Mouse (Mus musculus): Measurements from ENCODE around the gene Clcnka. TPM values are rescaled to one million over a fixed set of nuclear protein-coding genes. Genes with fewer than 3 reads are reported as not detected.

Clcnka gene
- polyA plus RNA-seq (2012; ENCODE audit: insufficient read depth, insufficient read length, missing spikeins): not detected in 2 replicates

DNA sequence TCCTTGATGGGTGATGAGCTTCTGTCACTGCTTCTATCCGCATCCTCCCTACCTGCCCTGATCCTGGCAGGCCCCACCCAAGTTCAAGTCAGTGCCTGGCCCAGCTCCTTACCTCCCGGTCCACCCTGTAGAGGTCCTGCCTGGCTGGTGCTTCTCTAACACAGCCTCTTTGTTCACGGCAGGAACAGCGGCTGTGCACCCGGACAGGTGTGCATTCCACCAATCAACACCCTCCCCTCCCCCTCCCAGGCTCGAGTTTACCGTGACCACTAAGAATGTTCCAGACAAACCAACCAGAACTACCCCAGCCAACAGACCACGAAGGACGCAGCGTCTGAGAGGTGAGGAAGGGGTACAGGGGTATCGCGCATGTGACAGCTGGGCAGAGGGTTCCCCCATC is at the start of gene Clcnka:
Clcnka (minus strand) TSS at position 180 of the 400 bp plus-strand sequence.
- no peaks in the 10 kb centered on the region for H3K4me1 ChIP-seq (ENCODE audit: control insufficient read depth, insufficient read depth, insufficient read length, low read length)
- H3K4me3 ChIP-seq (ENCODE audit: insufficient read depth, low read depth, low read length): no peak within 1 kb of the TSS
- H3K27ac ChIP-seq (replicated peaks; ENCODE audit: low read depth, low read length): no peak within 1 kb of the TSS

DNA sequence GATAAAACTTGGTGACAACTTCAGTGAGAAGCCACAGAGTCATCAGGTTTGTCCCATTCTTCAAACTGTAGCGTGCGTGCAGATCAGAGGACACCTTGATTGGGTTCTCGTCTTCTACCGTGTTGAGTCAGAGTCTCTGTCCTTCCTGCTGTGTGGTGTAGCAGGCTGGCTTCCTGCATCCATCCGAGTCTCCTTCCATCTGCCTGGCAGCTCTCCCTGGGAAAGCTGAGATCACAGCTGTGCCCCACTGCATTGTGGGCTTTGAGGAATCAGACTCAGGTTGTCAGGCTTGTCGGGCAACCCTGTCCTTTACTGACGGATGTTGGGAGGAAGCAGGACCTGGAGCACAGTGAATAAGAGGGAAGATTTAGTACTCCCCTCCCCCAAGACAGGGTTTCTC is 47.7 kb upstream of the Clcnka start:
- no peak overlapping the region for H3K4me3 ChIP-seq (ENCODE audit: insufficient read depth, low read depth, low read length)
- peaks cover 7% of the 10 kb centered on the region; the same call in 1 of the 2 replicates for H3K4me1 ChIP-seq (ENCODE audit: control insufficient read depth, insufficient read depth, insufficient read length, low read length)
- no peak overlapping the region for H3K27ac ChIP-seq (replicated peaks; ENCODE audit: low read depth, low read length)

DNA sequence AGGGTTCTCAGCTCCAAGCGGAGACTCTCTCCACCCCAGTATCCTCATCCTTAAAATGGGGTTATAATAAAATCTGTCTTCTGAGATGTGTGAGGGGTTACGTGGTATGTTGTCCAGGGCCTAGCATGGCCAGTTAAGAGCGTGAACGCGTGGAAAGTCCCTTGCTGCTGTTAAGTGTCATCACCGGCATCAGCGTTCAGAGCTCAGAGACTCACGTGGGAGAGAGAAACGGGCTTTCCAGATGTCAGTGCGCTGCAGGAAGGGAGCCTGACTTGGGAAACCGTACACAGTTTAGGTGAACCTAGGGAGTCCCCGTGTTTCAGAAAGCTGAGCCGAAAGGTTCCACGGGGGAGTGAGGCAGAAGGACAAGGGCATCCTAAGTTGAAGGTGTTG is 46.8 kb upstream of the Clcnka start:
- Histone ChIP-seq H3K4me1 (ENCODE audit: control insufficient read depth, insufficient read depth, insufficient read length, low read length) (peaks cover 12% of the 10 kb centered on the region), H3K4me3 (ENCODE audit: insufficient read depth, low read depth, low read length) (peak overlapping the region; percentile 84), H3K27ac (replicated peaks; ENCODE audit: low read depth, low read length) (no peak overlapping the region)

DNA sequence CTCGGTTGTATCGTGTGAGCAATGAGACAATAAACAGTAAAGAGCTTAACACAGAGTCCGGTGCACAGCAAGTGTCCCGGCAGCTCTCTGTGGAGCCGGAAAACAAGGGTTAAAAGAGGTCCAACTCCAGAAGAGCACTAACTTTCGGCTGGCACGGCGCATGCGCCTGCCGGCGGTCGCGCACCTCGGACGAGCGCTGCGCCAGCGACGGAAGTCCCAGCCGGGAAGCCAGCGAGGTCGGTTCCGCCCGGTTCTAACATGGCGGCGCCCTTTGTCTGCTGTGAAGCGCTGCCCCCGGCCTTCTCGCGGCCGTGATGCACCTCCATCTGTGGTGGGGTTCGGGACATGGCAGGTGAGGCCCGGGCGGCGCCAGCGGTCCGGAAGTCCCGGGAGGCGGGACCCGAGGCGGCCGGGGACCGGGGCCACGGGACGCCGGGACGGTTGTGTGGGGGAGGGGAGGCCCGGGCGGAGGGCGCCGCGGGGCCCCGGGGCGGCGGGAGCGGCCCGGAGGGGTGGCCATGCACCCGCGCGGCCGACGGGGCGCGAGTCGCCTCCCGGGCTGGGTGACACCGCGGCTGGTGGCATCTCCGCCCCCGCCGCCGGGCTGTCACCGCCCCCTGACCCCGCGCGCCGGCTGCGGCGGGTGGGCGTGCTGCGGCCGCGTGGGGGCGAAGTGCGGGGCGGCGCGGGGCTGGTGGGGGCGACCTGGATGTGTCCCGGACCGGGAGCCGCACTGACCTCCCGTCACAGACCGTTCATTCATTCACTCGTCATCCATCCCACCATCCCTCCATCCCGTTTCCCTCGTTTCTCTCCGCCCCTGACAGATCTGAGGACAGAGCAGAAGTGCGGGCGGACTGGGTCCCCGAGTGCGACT is 46.2 kb upstream of the Clcnka start, which contains the start of gene Zbtb17:
Zbtb17 (plus strand) TSS at position 204 of the 877 bp plus-strand sequence.
- H3K4me3 ChIP-seq (ENCODE audit: insufficient read depth, low read depth, low read length): peak within 1 kb of the TSS; percentile 88
- peak within 1 kb of the TSS; percentile 62; the same call in 1 of the 2 replicates for H3K27ac ChIP-seq (replicated peaks; ENCODE audit: low read depth, low read length)
- peaks cover 12% of the 10 kb centered on the region for H3K4me1 ChIP-seq (ENCODE audit: control insufficient read depth, insufficient read depth, insufficient read length, low read length)

DNA sequence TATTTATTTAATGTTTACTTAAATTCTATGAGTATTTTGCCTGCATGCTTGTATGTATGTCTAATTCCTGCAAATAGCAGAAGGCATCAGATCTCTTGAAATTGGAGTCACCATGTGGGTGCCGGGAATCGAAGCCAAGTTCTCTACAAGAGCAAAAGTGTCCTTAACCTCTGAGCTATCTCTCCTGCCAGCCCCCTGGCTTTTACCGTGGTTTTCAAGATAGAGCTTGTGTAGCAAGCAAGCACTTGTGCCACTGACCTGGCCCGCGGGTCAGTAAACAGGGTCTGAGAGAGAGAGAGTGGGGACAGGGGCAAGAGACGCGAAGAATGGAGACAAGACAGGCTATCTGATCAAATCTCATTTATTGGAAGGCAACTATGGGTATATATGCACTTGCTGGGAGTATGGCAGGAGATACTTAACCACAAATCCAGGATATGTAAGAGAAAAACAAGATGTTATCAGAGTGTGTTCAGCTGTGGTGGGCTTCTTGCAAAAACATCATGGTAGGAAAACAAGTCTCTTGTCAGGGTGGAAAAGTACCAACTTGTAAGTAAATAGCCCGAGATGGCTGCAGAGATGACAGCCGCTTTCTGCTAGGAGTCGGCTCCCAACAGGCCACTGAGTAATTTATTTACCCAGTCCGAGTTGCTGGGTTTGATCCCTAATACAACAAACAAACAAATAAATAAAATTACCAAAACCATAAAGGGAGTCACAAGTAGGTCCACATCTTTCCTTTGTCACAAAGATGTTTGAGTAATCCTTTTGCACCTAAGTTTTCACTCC is 45.3 kb upstream of the Clcnka start:
- peak overlapping the region; percentile 62; the same call in 1 of the 2 replicates for H3K27ac ChIP-seq (replicated peaks; ENCODE audit: low read depth, low read length)
- H3K4me3 ChIP-seq (ENCODE audit: insufficient read depth, low read depth, low read length): peak overlapping the region; percentile 88
- peaks cover 12% of the 10 kb centered on the region for H3K4me1 ChIP-seq (ENCODE audit: control insufficient read depth, insufficient read depth, insufficient read length, low read length)

DNA sequence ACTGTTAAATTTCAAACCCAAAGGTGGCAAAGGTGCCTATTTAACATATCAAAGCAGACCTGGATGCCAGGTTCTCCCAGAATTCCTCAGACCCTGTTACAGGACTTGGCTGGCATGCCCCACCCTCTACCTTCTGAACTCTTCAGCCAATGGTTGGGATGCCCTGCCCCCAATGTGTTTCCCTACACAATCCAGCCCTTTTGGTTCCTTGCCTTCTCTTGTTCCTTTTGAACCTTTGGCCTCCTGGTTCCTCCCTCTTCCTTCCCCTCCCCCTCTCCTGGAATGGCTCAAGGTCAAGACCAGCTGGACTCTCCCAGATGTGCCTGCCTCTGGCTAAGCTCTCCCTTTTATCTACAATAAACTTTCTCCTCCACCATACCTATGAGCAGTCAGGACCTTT is 42.4 kb upstream of the Clcnka start:
- H3K4me1 ChIP-seq (ENCODE audit: control insufficient read depth, insufficient read depth, insufficient read length, low read length): peaks cover 12% of the 10 kb centered on the region
- no peak overlapping the region for H3K4me3 ChIP-seq (ENCODE audit: insufficient read depth, low read depth, low read length)
- no peak overlapping the region for H3K27ac ChIP-seq (replicated peaks; ENCODE audit: low read depth, low read length)

DNA sequence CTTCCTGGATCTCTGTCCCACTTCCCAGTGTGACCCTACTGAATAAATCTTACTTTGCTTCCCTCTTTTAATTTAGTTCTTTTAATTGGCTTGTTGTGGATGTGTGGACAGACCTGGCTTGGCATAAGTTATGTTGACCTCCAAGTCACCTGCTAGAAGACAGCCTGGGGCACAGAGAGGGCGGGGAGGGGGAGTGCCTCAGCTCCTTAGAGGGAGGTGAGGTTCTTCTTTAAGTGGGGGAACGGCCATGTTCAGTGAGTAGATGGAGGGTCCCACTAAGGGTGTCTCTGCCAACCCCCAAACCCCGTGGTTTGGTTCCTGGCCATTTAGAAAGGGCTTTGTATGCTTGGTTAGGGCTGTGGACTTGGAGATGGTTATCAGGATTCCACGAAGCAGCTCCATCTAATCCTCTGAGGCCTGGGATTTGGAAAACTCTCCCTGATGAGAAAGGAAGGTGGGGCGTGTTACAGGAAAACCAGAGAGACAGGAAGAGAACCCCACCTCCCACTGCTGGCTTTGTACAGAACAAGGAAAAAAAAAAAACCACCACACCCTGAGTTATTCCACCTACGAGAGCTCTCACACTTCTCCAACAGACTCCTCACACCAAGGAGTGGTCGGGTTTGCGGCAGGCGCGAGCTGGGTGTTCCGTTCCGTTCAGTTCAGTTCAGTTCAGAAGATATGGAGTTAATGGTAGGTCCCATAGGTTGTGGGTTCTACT is 40.7 kb upstream of the Clcnka start:
- Histone ChIP-seq H3K4me3 (ENCODE audit: insufficient read depth, low read depth, low read length) (no peak overlapping the region), H3K27ac (replicated peaks; ENCODE audit: low read depth, low read length) (peak overlapping the region; percentile 69), H3K4me1 (ENCODE audit: control insufficient read depth, insufficient read depth, insufficient read length, low read length) (peaks cover 8% of the 10 kb centered on the region)

DNA sequence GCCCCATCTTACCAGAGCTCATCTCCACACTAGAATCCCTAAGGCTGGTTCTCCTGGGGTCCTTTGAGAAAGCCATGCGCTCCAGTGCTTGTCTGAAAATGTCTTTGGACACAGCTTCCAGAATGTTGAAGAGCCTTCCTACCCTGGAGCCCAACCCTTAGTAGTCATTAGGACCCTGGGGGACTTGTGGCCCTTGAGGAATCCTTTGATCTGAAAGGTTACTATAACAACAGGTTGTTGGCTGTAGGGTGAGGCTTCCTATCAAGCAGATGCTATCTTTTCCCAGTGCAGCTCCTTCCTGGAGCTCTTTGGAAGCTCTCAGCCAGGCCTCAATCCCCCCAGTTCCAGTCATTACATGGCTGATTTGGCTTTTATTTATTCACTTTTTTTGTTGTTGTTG is 37.5 kb upstream of the Clcnka start, which contains the start of gene Srarp:
Srarp (minus strand) TSS at position 132 of the 400 bp plus-strand sequence.
- H3K4me3 ChIP-seq (ENCODE audit: insufficient read depth, low read depth, low read length): no peak within 1 kb of the TSS
- H3K27ac ChIP-seq (replicated peaks; ENCODE audit: low read depth, low read length): no peak within 1 kb of the TSS
- H3K4me1 ChIP-seq (ENCODE audit: control insufficient read depth, insufficient read depth, insufficient read length, low read length): peaks cover 3% of the 10 kb centered on the region

DNA sequence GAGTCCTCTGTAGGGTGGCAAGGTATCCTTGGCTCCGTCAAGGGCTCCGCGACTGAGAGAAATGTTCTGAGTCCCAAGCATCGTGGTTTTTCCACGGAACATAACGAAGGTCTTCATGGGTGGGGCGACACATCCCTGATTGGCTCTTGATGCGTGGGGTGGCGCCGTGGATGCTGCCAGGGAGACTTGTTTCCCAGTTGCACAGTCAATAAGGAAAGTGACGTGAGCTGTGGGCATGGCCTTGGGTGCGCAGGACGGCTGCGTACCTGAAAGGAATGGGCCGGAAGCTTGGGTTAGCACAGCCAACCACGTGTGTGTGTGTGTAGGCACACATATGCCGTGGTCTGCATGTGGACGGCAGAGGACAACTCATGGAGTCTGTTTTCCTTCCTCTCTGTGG is 34.7 kb upstream of the Clcnka start:
- Histone ChIP-seq H3K4me1 (ENCODE audit: control insufficient read depth, insufficient read depth, insufficient read length, low read length) (no peaks in the 10 kb centered on the region), H3K27ac (replicated peaks; ENCODE audit: low read depth, low read length) (no peak overlapping the region), H3K4me3 (ENCODE audit: insufficient read depth, low read depth, low read length) (no peak overlapping the region)

DNA sequence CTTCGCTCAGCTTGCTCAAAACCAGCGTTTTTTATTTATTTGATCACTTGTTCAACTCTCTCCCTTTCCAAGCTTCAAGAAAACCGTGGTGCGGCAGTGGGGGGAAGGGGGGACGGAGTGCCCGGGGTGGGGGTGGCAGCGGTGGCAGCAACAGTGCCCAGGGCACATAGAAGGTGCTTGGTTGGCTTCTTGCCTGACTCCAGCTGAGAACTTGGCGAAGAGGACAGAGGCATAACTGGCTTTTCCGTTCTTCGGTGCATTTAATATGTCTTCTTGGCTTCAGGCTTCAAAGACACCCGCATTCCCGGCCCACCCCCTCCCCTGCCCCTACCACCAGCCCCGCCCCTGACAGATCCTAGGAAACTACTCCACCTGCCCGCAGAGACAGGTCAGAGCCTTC is 34.1 kb upstream of the Clcnka start:
- no peak overlapping the region for H3K27ac ChIP-seq (replicated peaks; ENCODE audit: low read depth, low read length)

DNA sequence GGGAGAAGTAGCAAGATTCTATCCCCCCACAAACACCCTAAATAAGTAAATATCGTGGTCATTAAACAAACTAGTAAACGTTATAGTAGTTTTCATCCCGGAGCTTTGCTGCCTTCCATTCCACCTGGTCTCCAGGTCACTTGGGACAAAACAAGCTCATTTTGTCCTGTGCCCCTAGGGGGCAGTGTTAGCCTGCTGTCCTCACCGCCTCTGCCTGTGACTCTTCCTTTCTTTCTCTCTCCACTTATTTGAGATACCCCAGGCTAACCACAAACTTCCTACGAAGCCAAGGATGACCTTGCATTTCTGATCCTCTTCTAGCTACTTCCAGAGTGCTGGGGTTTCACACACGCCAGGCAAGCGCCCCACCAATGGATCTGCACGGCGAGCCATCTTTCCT is 32.5 kb upstream of the Clcnka start:
- no peak overlapping the region for H3K27ac ChIP-seq (replicated peaks; ENCODE audit: low read depth, low read length)

More for the DNA sequence above, 34.1 kb upstream of the Clcnka start:
- H3K4me3 ChIP-seq (ENCODE audit: insufficient read depth, low read depth, low read length): no peak overlapping the region
- H3K4me1 ChIP-seq (ENCODE audit: control insufficient read depth, insufficient read depth, insufficient read length, low read length): no peaks in the 10 kb centered on the region

DNA sequence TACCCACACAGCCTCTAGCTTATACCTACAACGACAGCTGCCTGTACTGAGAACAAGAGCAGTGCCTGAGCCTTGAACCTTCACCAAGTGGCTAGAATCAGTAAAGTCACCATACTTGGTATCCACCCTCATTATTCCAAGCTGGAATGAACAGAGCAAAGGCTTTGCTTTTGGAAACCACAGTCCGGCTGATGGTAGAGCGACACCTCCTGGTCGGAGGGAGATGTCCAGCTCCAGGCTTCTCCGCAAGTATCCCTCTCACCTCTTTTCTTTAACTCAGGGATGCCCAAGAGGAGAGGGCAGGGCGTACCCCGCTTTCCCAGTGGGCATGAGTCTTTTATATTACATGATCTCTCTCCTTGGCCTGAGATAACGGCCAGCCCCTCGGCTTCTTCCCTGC is 31.3 kb upstream of the Clcnka start:
- no peaks in the 10 kb centered on the region; the same call in 1 of the 2 replicates for H3K4me1 ChIP-seq (ENCODE audit: control insufficient read depth, insufficient read depth, insufficient read length, low read length)
- no peak overlapping the region for H3K4me3 ChIP-seq (ENCODE audit: insufficient read depth, low read depth, low read length)
- H3K27ac ChIP-seq (replicated peaks; ENCODE audit: low read depth, low read length): no peak overlapping the region

More for the DNA sequence above, 32.5 kb upstream of the Clcnka start:
- no peak overlapping the region for H3K4me3 ChIP-seq (ENCODE audit: insufficient read depth, low read depth, low read length)
- H3K4me1 ChIP-seq (ENCODE audit: control insufficient read depth, insufficient read depth, insufficient read length, low read length): no peaks in the 10 kb centered on the region

DNA sequence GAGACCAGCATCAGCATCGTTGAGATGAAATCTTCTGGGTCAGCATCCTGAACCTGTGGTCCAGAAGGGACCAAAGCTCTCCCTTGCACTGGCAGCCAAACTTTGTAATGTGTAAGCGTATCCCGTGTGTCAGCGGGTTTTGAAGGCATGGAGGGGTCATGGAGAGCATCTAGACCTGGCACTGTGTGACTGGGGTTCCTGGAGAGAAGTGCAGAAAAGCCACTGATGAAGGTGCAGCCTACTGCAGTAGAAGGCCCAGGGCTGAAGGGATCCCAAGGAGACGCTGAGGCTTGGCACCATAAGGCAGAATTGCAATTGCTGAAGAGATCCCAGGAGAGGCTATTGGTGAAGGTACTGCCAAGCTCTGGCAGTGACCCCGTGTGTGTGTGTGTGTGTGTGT is 30.9 kb upstream of the Clcnka start:
- H3K27ac ChIP-seq (replicated peaks; ENCODE audit: low read depth, low read length): no peak overlapping the region
- H3K4me1 ChIP-seq (ENCODE audit: control insufficient read depth, insufficient read depth, insufficient read length, low read length): no peaks in the 10 kb centered on the region; the same call in 1 of the 2 replicates
- no peak overlapping the region for H3K4me3 ChIP-seq (ENCODE audit: insufficient read depth, low read depth, low read length)

DNA sequence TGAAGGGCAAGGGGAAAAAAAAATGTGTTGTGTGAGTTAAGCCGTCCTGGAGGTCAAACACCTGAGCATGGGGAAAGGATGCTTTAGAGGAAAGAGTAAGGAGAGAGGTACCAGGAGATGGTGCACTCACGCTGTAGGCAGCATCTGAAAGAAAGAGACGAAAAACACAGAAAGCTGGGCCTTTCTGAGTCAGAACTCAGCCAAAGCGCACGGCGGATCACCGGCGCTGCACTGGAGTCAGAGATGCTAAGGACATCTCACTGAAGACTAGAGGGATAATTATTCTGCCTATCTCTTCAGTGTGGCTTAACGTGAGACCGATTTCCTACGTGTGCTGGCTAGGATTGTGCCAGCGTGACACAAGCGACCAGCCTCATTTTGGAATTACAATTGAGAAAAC is 29.4 kb upstream of the Clcnka start:
- Histone ChIP-seq H3K4me1 (ENCODE audit: control insufficient read depth, insufficient read depth, insufficient read length, low read length) (no peaks in the 10 kb centered on the region; the same call in 1 of the 2 replicates), H3K27ac (replicated peaks; ENCODE audit: low read depth, low read length) (no peak overlapping the region)

More for the DNA sequence above, 29.4 kb upstream of the Clcnka start:
- H3K4me3 ChIP-seq (ENCODE audit: insufficient read depth, low read depth, low read length): no peak overlapping the region

All from brown adipose tissue, adult 24 weeks (tissue).